Mouse (Mus musculus) heart, embryonic 14.5 days (tissue): Measurements from ENCODE around the gene Rbpj. TPM values are rescaled to one million over a fixed set of nuclear protein-coding genes. Genes with fewer than 3 reads are reported as not detected.

Source experiments
- ATAC-seq: fragments of 200-750 bp; cut with Nextera tagmentation; 2 replicates; pipeline ENCODE4 v1.8.0; 2017; ENCODE audit warnings: low read depth, moderate TSS enrichment; ENCODE audit not compliant: insufficient number of reproducible peaks, insufficient read depth, low FRiP score
- H3K27ac ChIP-seq, 2 experiments: fragments of 200-500 bp in 1 of 2; fragments of 300-500 bp in 1 of 2; sonication (generic) in 1 of 2; replicated peaks in 1 of 2; 2 replicates each; pipeline ENCODE4 v1.5.1; 2012 to 2014; ENCODE audit warnings: low read depth in 2 of 2, low read length in 2 of 2, control low read depth in 1 of 2, mild to moderate bottlenecking in 1 of 2, mixed read lengths in 1 of 2; ENCODE audit not compliant: control insufficient read depth in 1 of 2, insufficient read depth in 1 of 2
- H3K27me3 ChIP-seq: fragments of 300-500 bp; sonication (generic); 2 replicates; pipeline ENCODE4 v1.6.1; 2014; ENCODE audit warnings: mild to moderate bottlenecking, low read length, control low read depth; ENCODE audit not compliant: control insufficient read depth, insufficient read depth
- H3K36me3 ChIP-seq: fragments of 300-500 bp; sonication (generic); 2 replicates; pipeline ENCODE4 v1.6.1; 2014; ENCODE audit warnings: mild to moderate bottlenecking, control low read depth, low read length, mixed read lengths; ENCODE audit not compliant: control insufficient read depth, insufficient read depth
- H3K4me1 ChIP-seq, 2 experiments: fragments of 200-500 bp in 1 of 2; fragments of 300-500 bp in 1 of 2; sonication (generic) in 1 of 2; 2 replicates each; pipeline ENCODE4 v1.6.1; 2012 to 2014; ENCODE audit warnings: low read length in 2 of 2, control low read depth in 1 of 2, mixed read lengths in 1 of 2; ENCODE audit not compliant: control insufficient read depth in 2 of 2, insufficient read depth in 2 of 2
- H3K4me2 ChIP-seq: fragments of 300-500 bp; sonication (generic); 2 replicates; pipeline ENCODE4 v1.6.1; 2014; ENCODE audit warnings: mild to moderate bottlenecking, low read length
- H3K4me3 ChIP-seq, 2 experiments: fragments of 200-500 bp in 1 of 2; fragments of 300-500 bp in 1 of 2; sonication (generic) in 1 of 2; 2 replicates each; pipeline ENCODE4 v1.5.1; 2012 to 2014; ENCODE audit warnings: low read length in 2 of 2, mild to moderate bottlenecking in 2 of 2, control low read depth in 1 of 2, low read depth in 1 of 2, moderate library complexity in 1 of 2; ENCODE audit not compliant: control insufficient read depth in 1 of 2, insufficient read depth in 1 of 2
- H3K9ac ChIP-seq: fragments of 300-500 bp; sonication (generic); 2 replicates; pipeline ENCODE4 v1.6.1; 2014; ENCODE audit warnings: mild to moderate bottlenecking, low read length
- H3K9me3 ChIP-seq: fragments of 300-500 bp; sonication (generic); 2 replicates; pipeline ENCODE4 v1.6.1; 2016; ENCODE audit warnings: low read length, control low read depth; ENCODE audit not compliant: control insufficient read depth
- WGBS: fragments of 180-500 bp; shearing (Covaris S2); extraction: QIAGEN DNeasy Blood & Tissue Kit; methylation state at CpG from one replicate; pipeline ENCODE4 v1.1.7; 2014; 5-methylcytosine and 5-hydroxymethylcytosine counted together
- polyA plus RNA-seq: library from polyadenylated mRNA; unstranded; fragments of >200 nt; fragmentation: Nextera tagmentation; extraction: Ambion mirVana; gene quantifications from 2 replicates; pipeline ENCODE4 v1.2.1, GENCODE M21; 2014

The Rbpj gene
- polyA plus RNA-seq, 1 experiment from 2014 or later, result 24.1 TPM

GRCm38 (mm10) chr5:53485934-53486475 lies 20.1 kb downstream of the Rbpj start:
- H3K27ac ChIP-seq, result no peak overlapping the region
- no peak overlapping the region for H3K9ac ChIP-seq
- ATAC-seq, result no peak
- no peak overlapping the region for H3K4me3 ChIP-seq
- H3K36me3 ChIP-seq, result no peaks in the 10 kb centered on the region
- H3K4me2 ChIP-seq, result no peak overlapping the region
- WGBS, result 77% methylated on average over 9 of the region's 9 CpGs
- H3K9me3 ChIP-seq, result no peaks in the 10 kb centered on the region
- H3K4me1 ChIP-seq, result peaks cover 0 to 2% of the 10 kb centered on the region in 2 experiments; a peak in 1 of 4 replicates
- no peaks in the 10 kb centered on the region for H3K27me3 ChIP-seq

GRCm38 (mm10) chr5:53486966-53487592 lies 21.1 kb downstream of the Rbpj start:
- H3K4me2 ChIP-seq, result no peak overlapping the region
- no peak for ATAC-seq
- H3K27me3 ChIP-seq, result no peaks in the 10 kb centered on the region
- no peaks in the 10 kb centered on the region for H3K9me3 ChIP-seq
- no peak overlapping the region for H3K4me3 ChIP-seq
- no peak overlapping the region for H3K27ac ChIP-seq
- H3K9ac ChIP-seq, result no peak overlapping the region
- H3K36me3 ChIP-seq, result no peaks in the 10 kb centered on the region
- H3K4me1 ChIP-seq, result peaks cover 0 to 2% of the 10 kb centered on the region in 2 experiments; a peak in 1 of 4 replicates
- 38% methylated on average over 11 of the region's 11 CpGs for WGBS

GRCm38 (mm10) chr5:53490697-53491099 lies 24.7 kb downstream of the Rbpj start:
- Histone ChIP-seq H3K9me3 (no peaks in the 10 kb centered on the region), H3K4me1 (peaks cover 0 to 2% of the 10 kb centered on the region in 2 experiments; a peak in 1 of 4 replicates), H3K27ac (no peak overlapping the region), H3K4me3 (no peak overlapping the region), H3K9ac (no peak overlapping the region), H3K36me3 (no peaks in the 10 kb centered on the region), H3K27me3 (0 out of 2 replicates have a peak, but pooled peaks cover 3% of the 10 kb centered on the region), H3K4me2 (no peak overlapping the region)
- 54% methylated on average over 5 of the region's 5 CpGs for WGBS
- no peak for ATAC-seq

GRCm38 (mm10) chr5:53493756-53494155 lies 27.8 kb downstream of the Rbpj start:
- H3K27ac ChIP-seq, result no peak overlapping the region
- ATAC-seq, result no peak
- WGBS, result 61% methylated on average over 6 of the region's 6 CpGs

GRCm38 (mm10) chr5:53494536-53495159 lies 28.7 kb downstream of the Rbpj start:
- Histone ChIP-seq H3K27me3 (0 out of 2 replicates have a peak, but pooled peaks cover 3% of the 10 kb centered on the region), H3K4me2 (no peak overlapping the region), H3K27ac (no peak overlapping the region), H3K4me3 (no peak overlapping the region), H3K36me3 (no peaks in the 10 kb centered on the region), H3K9me3 (no peaks in the 10 kb centered on the region), H3K4me1 (peaks cover 0 to 2% of the 10 kb centered on the region in 2 experiments; a peak in 1 of 4 replicates), H3K9ac (no peak overlapping the region)
- no peak for ATAC-seq
- 80% methylated on average over 17 of the region's 17 CpGs for WGBS

More at GRCm38 (mm10) chr5:53493756-53494155, 27.8 kb downstream of the Rbpj start:
- Histone ChIP-seq H3K4me1 (peaks cover 0 to 2% of the 10 kb centered on the region in 2 experiments; a peak in 1 of 4 replicates), H3K36me3 (no peaks in the 10 kb centered on the region), H3K4me2 (no peak overlapping the region), H3K27me3 (0 out of 2 replicates have a peak, but pooled peaks cover 3% of the 10 kb centered on the region), H3K9me3 (no peaks in the 10 kb centered on the region), H3K4me3 (no peak overlapping the region), H3K9ac (no peak overlapping the region)

- no peaks in the 10 kb centered on the region for H3K36me3 ChIP-seq
- ATAC-seq, result no peak
- H3K27ac ChIP-seq, result no peak overlapping the region; a peak in 1 of 4 replicates
- no peak overlapping the region for H3K4me3 ChIP-seq
- no peak overlapping the region for H3K9ac ChIP-seq
- H3K4me2 ChIP-seq, result no peak overlapping the region
- H3K27me3 ChIP-seq, result 0 out of 2 replicates have a peak, but pooled peaks cover 3% of the 10 kb centered on the region
- 66% methylated on average over 9 of the region's 9 CpGs for WGBS
- H3K4me1 ChIP-seq, result no peaks in the 10 kb centered on the region
- no peaks in the 10 kb centered on the region for H3K9me3 ChIP-seq
Observed at GRCm38 (mm10) chr5:53496846-53497549, 31.0 kb downstream of the Rbpj start.

- WGBS, result 82% methylated on average over 3 of the region's 3 CpGs
- no peak overlapping the region for H3K9ac ChIP-seq
- no peak overlapping the region for H3K4me2 ChIP-seq
- no peak overlapping the region for H3K4me3 ChIP-seq
- ATAC-seq, result no peak
- H3K27me3 ChIP-seq, result no peaks in the 10 kb centered on the region
- H3K9me3 ChIP-seq, result no peaks in the 10 kb centered on the region
- H3K4me1 ChIP-seq, result no peaks in the 10 kb centered on the region
- no peaks in the 10 kb centered on the region for H3K36me3 ChIP-seq
- no peak overlapping the region for H3K27ac ChIP-seq
Observed at GRCm38 (mm10) chr5:53499571-53499970, 33.6 kb downstream of the Rbpj start.
